Mouse (Mus musculus) hindbrain, embryonic 11.5 days (tissue): Measurements from ENCODE around the gene Ciz1. TPM values are rescaled to one million over a fixed set of nuclear protein-coding genes. Genes with fewer than 3 reads are reported as not detected.

Experiments
- ATAC-seq: fragments of 200-750 bp; cut with Nextera tagmentation; 2 replicates; pipeline ENCODE4 v1.8.0; 2017; ENCODE audit warnings: mild to moderate bottlenecking, moderate TSS enrichment, moderate library complexity; ENCODE audit not compliant: low FRiP score
- DNase-seq: peaks from one replicate; pipeline ENCODE4 v3.0.0-alpha.2; 2015; ENCODE audit warnings: low spot score
- H3K27ac ChIP-seq: fragments of 300-500 bp; sonication (generic); 2 replicates; pipeline ENCODE4 v1.5.1; 2014; ENCODE audit warnings: mild to moderate bottlenecking, low read depth, low read length
- H3K27me3 ChIP-seq: fragments of 300-500 bp; sonication (generic); 2 replicates; pipeline ENCODE4 v1.6.1; 2014; ENCODE audit warnings: mild to moderate bottlenecking, low read length, moderate library complexity, mixed read lengths; ENCODE audit not compliant: control insufficient read depth, insufficient read depth
- H3K36me3 ChIP-seq: fragments of 300-500 bp; sonication (generic); 2 replicates; pipeline ENCODE4 v1.6.1; 2014; ENCODE audit warnings: mild to moderate bottlenecking, low read length, moderate library complexity, mixed read lengths; ENCODE audit not compliant: control insufficient read depth, insufficient read depth
- H3K4me1 ChIP-seq: fragments of 300-500 bp; sonication (generic); replicated peaks from 2 replicates; pipeline ENCODE4 v1.6.1; 2014; ENCODE audit warnings: low read length, mixed read lengths; ENCODE audit not compliant: control insufficient read depth, insufficient read depth
- H3K4me2 ChIP-seq: fragments of 300-500 bp; sonication (generic); replicated peaks from 2 replicates; pipeline ENCODE4 v1.6.1; 2014; ENCODE audit warnings: mild to moderate bottlenecking, low read depth, low read length
- H3K4me3 ChIP-seq: fragments of 300-500 bp; sonication (generic); 2 replicates; pipeline ENCODE4 v1.5.1; 2014; ENCODE audit warnings: low read depth, low read length
- H3K9ac ChIP-seq: fragments of 300-500 bp; sonication (generic); 2 replicates; pipeline ENCODE4 v1.6.1; 2014; ENCODE audit warnings: low read depth, low read length
- H3K9me3 ChIP-seq: fragments of 300-500 bp; sonication (generic); 2 replicates; pipeline ENCODE4 v1.6.1; 2016; ENCODE audit warnings: low read length; ENCODE audit not compliant: control insufficient read depth
- WGBS: fragments of 180-500 bp; shearing (Covaris S2); extraction: QIAGEN DNeasy Blood & Tissue Kit; methylation state at CpG from one replicate; pipeline ENCODE4 v1.1.7; 2014; 5-methylcytosine and 5-hydroxymethylcytosine counted together
- polyA plus RNA-seq: library from polyadenylated mRNA; unstranded; fragments of >200 nt; fragmentation: Nextera tagmentation; extraction: Ambion mirVana; gene quantifications from 2 replicates; pipeline ENCODE4 v1.2.1, GENCODE M21; 2014

Gene Ciz1
- polyA plus RNA-seq, 1 experiment from 2014 or later: 49.0 TPM

DNA sequence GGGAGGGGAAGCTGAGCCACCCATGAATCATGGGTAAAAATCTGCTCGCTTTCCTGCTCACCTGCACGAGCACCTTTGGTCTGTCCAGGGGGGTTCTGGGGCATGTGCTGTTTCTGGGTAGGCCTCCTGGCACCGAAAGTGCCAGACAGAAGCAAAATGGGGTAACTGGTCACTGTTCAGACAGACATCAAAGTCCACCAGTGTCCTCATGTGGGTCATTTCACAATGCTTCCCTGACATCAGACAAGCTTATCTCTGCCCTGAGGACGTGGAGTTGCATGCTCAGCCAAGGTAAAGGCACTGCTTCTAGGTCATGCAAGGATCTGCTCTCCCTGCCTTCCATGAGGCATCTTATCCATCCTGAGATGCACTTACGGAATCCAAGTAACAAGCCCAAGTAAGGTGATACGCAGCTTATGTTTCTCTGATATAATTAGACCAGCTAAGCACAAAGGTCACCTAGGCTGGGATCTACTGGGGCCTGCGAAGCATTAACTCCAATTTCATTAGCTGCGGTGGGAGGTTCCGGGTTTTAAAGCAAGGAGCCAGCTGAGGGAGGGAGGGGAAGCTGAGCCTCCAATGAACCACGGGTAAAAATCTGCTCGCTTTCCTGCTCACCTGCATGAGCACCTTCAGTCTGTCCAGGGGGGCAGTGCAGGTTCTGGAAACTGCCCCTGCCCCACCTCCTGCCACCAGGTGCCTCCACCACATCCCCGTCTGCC is 66.5 kb downstream of the Ciz1 start:
- H3K36me3 ChIP-seq: peaks cover 12% of the 10 kb centered on the region
- 83% methylated on average over 12 of the region's 12 CpGs for WGBS
- H3K9ac ChIP-seq: no peak overlapping the region
- H3K9me3 ChIP-seq: no peaks in the 10 kb centered on the region
- peaks cover 2% of the 10 kb centered on the region for H3K4me1 ChIP-seq
- H3K27me3 ChIP-seq: no peaks in the 10 kb centered on the region
- no peak overlapping the region for H3K27ac ChIP-seq
- no peak overlapping the region for H3K4me3 ChIP-seq
- DNase-seq: no peak
- no peak overlapping the region for H3K4me2 ChIP-seq
- no peak for ATAC-seq

DNA sequence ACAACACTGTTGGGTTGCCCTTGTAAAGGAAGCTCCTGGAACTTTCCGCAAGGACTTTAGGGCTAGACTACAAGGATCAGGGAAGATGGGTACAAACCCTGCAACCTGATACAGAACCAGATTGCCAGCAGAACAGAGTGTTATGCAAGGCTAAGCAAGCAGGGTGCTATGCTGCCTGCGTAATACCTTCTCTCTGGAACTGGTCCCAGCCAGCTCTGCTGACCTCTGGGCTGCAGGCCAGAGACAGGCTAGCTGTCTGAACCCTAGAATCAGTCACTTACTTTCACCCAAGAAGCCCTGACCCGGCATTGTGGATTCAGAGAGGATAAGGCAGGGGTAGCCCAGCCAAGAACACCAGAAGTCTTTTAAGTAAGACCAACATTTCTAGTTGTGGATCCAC is 67.2 kb downstream of the Ciz1 start:
- DNase-seq: no peak
- H3K4me1 ChIP-seq: peaks cover 7% of the 10 kb centered on the region
- WGBS: 90% methylated on average over 3 of the region's 3 CpGs

DNA sequence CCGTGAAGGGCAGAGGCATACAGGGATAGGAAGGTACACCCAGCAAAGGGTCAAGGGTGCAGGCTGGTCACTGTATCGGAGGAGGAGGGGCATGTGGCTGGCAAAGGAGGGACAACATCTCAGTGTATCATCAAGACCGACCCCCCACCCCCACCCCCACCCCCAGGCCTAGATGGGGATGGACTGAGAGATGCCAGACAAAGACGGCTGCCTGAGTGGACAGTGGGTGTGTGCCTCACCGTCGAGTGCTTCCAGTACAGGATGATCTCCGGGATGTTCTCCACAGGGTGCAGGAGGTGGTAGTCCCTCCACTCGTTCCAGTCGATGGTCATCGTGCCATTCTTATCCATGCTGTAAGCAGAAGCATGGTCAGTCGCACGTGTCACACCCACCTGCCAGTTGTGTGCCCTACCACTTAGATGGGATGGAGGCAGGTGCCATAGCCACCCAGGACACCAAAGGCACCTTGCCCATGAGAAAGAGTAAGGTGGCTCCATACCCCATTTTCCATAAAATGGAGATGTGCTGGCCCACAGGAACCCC is 68.0 kb downstream of the Ciz1 start:
- Histone ChIP-seq H3K4me2 (no peak overlapping the region), H3K27me3 (no peaks in the 10 kb centered on the region), H3K9ac (no peak overlapping the region), H3K4me3 (no peak overlapping the region), H3K27ac (no peak overlapping the region), H3K4me1 (peaks cover 7% of the 10 kb centered on the region), H3K9me3 (no peaks in the 10 kb centered on the region), H3K36me3 (peaks cover 11% of the 10 kb centered on the region)
- ATAC-seq: no peak
- no peak for DNase-seq
- WGBS: 91% methylated on average over 12 of the region's 12 CpGs

More for the DNA sequence above, 67.2 kb downstream of the Ciz1 start:
- Histone ChIP-seq H3K36me3 (peaks cover 12% of the 10 kb centered on the region), H3K9me3 (no peaks in the 10 kb centered on the region), H3K4me3 (no peak overlapping the region), H3K27me3 (no peaks in the 10 kb centered on the region), H3K4me2 (no peak overlapping the region), H3K9ac (no peak overlapping the region), H3K27ac (no peak overlapping the region)
- ATAC-seq: no peak

DNA sequence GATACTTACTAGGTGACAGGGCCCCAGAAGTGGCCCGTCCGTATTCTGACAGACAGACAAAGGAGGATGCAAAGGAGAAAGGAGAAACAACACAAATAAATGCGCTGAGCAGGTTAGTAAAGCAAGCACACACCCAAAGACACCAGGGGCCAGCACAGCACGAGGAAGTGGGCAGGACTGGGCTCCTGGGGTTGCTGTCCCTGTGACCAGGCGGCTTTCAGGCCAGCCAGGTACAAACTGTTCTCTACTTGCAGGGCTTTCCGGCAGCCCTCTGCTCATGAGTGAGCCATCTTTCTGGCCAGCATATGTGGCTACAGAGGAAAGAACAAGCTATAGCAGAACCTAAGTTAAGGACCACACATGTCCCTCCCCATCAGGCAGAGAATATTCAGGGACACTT is 68.5 kb downstream of the Ciz1 start:
- peaks cover 9% of the 10 kb centered on the region for H3K36me3 ChIP-seq
- H3K4me2 ChIP-seq: no peak overlapping the region
- no peak overlapping the region for H3K9ac ChIP-seq
- no peaks in the 10 kb centered on the region for H3K27me3 ChIP-seq
- 85% methylated on average over 6 of the region's 6 CpGs for WGBS
- ATAC-seq (no peak), DNase-seq (no peak)
- H3K4me1 ChIP-seq: peaks cover 7% of the 10 kb centered on the region
- no peak overlapping the region for H3K4me3 ChIP-seq
- H3K27ac ChIP-seq: no peak overlapping the region
- no peaks in the 10 kb centered on the region for H3K9me3 ChIP-seq

DNA sequence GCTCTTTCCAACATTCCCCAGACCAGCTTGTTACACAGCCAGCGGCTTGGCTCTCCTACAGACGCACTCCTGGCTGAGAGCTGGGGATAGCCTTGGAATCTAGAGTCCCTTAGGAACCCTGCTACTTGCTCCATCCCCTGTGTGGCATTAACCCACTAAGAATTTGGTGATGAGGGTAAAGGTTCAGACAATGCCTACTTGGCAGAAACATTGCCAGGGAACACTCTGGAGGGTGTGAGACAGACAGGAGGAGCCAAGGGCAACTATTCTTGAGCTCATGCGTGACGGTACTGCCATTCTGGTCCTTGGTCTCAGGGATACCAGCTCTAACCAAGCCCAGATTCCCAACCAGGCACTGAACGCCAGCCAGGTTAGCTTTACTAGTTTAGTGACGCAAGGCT is 69.7 kb downstream of the Ciz1 start:
- no peak overlapping the region for H3K9ac ChIP-seq
- no peak overlapping the region for H3K27ac ChIP-seq
- WGBS: 95% methylated on average over 6 of the region's 6 CpGs
- no peaks in the 10 kb centered on the region for H3K9me3 ChIP-seq
- H3K36me3 ChIP-seq: peaks cover 6% of the 10 kb centered on the region; the same call in 1 of the 2 replicates
- H3K4me3 ChIP-seq: no peak overlapping the region
- ATAC-seq: no peak
- no peaks in the 10 kb centered on the region for H3K27me3 ChIP-seq
- DNase-seq: no peak
- H3K4me1 ChIP-seq: peaks cover 7% of the 10 kb centered on the region
- H3K4me2 ChIP-seq: no peak overlapping the region

DNA sequence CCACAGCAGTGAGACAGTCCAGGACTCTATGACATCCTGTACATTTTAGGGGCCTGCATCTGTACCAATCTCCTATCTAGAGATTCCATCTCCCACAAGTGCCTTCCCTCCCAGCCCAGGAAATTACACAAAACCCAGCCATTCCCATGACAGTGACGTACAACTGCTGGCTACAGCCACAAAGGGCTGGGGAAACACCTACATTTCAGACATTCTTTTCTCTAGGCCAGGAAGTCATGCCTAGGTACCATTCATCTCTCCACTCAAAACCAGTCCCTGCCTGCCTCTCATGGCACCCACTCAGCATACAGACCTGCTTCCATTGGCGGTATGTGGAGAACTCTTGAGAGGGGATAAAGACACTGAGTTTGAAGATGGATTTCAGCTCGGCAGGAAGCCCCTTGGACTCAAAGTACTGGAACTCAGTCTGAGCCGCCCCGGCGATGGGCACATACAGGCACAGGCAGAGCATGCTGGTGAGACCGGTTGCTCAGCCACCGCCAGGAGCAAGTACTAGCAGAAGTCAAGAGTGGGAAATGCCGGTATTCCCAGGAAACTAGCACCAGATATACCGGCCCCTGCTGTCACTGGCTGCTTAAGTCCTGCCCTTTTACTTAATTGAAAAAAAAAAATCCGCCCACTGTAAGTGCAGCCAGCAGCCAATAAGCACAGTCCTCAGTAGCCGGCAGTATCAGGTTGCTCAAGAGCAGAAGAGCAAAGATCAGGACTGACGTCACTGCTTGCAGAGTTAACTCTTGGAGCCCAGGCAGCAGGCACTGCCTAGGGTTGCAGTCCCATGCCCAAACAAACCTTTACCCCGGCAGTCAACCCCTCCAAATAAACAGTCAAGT is 71.6 kb downstream of the Ciz1 start:
- Histone ChIP-seq H3K4me1 (peaks cover 7% of the 10 kb centered on the region), H3K9me3 (no peaks in the 10 kb centered on the region), H3K9ac (peak overlapping the region; percentile 38), H3K4me3 (peak overlapping the region; percentile 32), H3K27me3 (no peaks in the 10 kb centered on the region), H3K27ac (peak overlapping the region; percentile 67), H3K36me3 (peaks cover 4% of the 10 kb centered on the region; the same call in 1 of the 2 replicates), H3K4me2 (peak overlapping the region; percentile 69)
- 3% methylated on average over 14 of the region's 14 CpGs for WGBS
- peak; percentile 84 for ATAC-seq
- DNase-seq: peak; percentile 77

DNA sequence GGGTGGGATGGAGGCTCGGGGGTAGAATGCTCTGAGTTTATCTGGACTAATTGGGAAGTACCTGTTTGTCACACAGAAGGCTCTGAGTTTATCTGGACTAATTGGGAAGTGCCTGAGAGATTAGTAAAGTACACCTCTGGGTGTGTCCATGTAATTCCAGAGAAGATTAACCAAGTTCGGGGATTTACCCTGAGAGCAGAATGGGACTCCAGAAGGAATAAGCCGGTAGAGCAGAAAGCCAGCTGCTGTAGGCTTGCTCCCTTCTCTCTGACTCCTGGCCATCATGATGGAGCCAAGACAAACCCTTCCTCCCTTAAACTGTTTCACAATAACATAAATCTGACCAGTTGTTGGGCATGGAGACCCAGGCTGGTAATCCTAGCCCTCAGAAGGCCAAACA is 72.7 kb downstream of the Ciz1 start:
- Histone ChIP-seq H3K27ac (peak overlapping the region; percentile 67), H3K4me1 (peaks cover 7% of the 10 kb centered on the region), H3K4me2 (no peak overlapping the region), H3K27me3 (no peaks in the 10 kb centered on the region), H3K4me3 (no peak overlapping the region), H3K36me3 (no peaks in the 10 kb centered on the region; the same call in 1 of the 2 replicates), H3K9ac (no peak overlapping the region), H3K9me3 (no peaks in the 10 kb centered on the region)
- 70% methylated on average over 3 of the region's 3 CpGs for WGBS
- no peak for DNase-seq
- ATAC-seq: no peak

DNA sequence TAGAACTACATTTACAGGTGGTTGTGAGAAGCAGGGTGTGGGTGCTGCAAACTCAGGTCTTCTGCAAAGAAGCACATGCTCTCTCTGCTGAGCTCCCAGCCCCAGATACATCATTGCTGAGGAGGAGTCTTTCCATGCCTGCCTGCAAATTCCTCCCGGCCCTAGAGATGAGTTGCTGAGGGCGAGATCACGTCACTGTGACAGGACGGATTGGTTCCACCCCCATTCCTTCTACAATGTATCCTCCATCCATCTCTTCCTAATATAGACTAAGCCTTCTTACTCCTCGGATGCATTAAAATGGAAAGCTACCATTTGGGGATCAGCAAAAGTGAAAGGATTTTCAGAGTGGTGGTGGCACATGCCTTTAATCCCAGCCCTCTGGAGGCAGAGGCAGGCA is 73.4 kb downstream of the Ciz1 start:
- Histone ChIP-seq H3K4me1 (peaks cover 10% of the 10 kb centered on the region), H3K27me3 (no peaks in the 10 kb centered on the region), H3K4me3 (no peak overlapping the region), H3K36me3 (no peaks in the 10 kb centered on the region), H3K4me2 (no peak overlapping the region), H3K9me3 (no peaks in the 10 kb centered on the region), H3K27ac (no peak overlapping the region), H3K9ac (no peak overlapping the region)
- WGBS: 87% methylated on average over 5 of the region's 5 CpGs
- ATAC-seq (no peak), DNase-seq (no peak)
